Mouse (Mus musculus) brain, embryonic 14.5 days (tissue): Measurements from ENCODE around the gene Pla2g3. TPM values are rescaled to one million over a fixed set of nuclear protein-coding genes. Genes with fewer than 3 reads are reported as not detected.

Experiments
- DNase-seq: peaks from one replicate; pipeline ENCODE4 v3.0.0-alpha.2; 2011; ENCODE audit warnings: low read depth
- CTCF ChIP-seq: fragments of 200-500 bp; IDR thresholded peaks from 2 replicates; pipeline ENCODE4 v1.5.1; 2012; ENCODE audit warnings: inconsistent platforms, mild to moderate bottlenecking, moderate library complexity, borderline replicate concordance; ENCODE audit not compliant: insufficient read depth, insufficient read length; ENCODE audit errors: extremely low read depth
- POLR2A ChIP-seq: fragments of 200-500 bp; IDR thresholded peaks from 2 replicates; pipeline ENCODE4 v1.6.1; 2012; ENCODE audit warnings: mild to moderate bottlenecking, inconsistent platforms, borderline replicate concordance; ENCODE audit not compliant: poor library complexity, insufficient read depth, insufficient read length, severe bottlenecking; ENCODE audit errors: extremely low read depth
- polyA plus RNA-seq: library from polyadenylated mRNA; depleted of rRNA; stranded (reverse); fragments of >200 nt; gene quantifications from 2 replicates; pipeline ENCODE4 v1.2.3, GENCODE M21; 2012

Pla2g3 gene
- polyA plus RNA-seq, 1 experiment = 1.3 TPM

GRCm38 (mm10) chr11:3496756-3497155 is 8.7 kb downstream of the Pla2g3 start:
- TF ChIP-seq POLR2A = no peak
- TF ChIP-seq CTCF = no peak
- DNase-seq = no peak

GRCm38 (mm10) chr11:3497296-3497695 is 9.2 kb downstream of the Pla2g3 start:
- TF ChIP-seq POLR2A (no peak), CTCF (no peak)
- DNase-seq = no peak

- DNase-seq = no peak
- TF ChIP-seq CTCF (no peak), POLR2A (no peak)
Measured at GRCm38 (mm10) chr11:3502057-3502456, 14.0 kb downstream of the Pla2g3 start.

- TF ChIP-seq POLR2A (no peak), CTCF (no peak)
Measured at GRCm38 (mm10) chr11:3502459-3503072, 14.5 kb downstream of the Pla2g3 start.

GRCm38 (mm10) chr11:3503755-3504693 is 15.9 kb downstream of the Pla2g3 start:
- DNase-seq = no peak
- no peak for TF ChIP-seq POLR2A
- no peak for TF ChIP-seq CTCF

More at GRCm38 (mm10) chr11:3502459-3503072, 14.5 kb downstream of the Pla2g3 start:
- DNase-seq = no peak

GRCm38 (mm10) chr11:3508226-3508625 is 20.1 kb downstream of the Pla2g3 start:
- no peak for DNase-seq
- TF ChIP-seq POLR2A (no peak), CTCF (no peak)

- no peak for TF ChIP-seq CTCF
- no peak for TF ChIP-seq POLR2A
- no peak for DNase-seq
Measured at GRCm38 (mm10) chr11:3509181-3510085, 21.3 kb downstream of the Pla2g3 start.

- no peak for DNase-seq
- TF ChIP-seq CTCF (no peak), POLR2A (no peak)
Measured at GRCm38 (mm10) chr11:3510321-3510720, 22.2 kb downstream of the Pla2g3 start.

GRCm38 (mm10) chr11:3513291-3513690 is 25.2 kb downstream of the Pla2g3 start:
- TF ChIP-seq CTCF = no peak
- TF ChIP-seq POLR2A = no peak
- no peak for DNase-seq

GRCm38 (mm10) chr11:3514529-3515054 is 26.5 kb downstream of the Pla2g3 start, which contains the start of gene Selenom:
TSS of gene Selenom (plus strand) at chr11:3514684.
- TF ChIP-seq CTCF (peak; percentile 93), POLR2A (peak; percentile 32; the same call in 1 of the 2 replicates)
- peak; percentile 91 for DNase-seq
